Mouse (Mus musculus): ENCODE results near the gene Tia1. TPM values are rescaled to one million over a fixed set of nuclear protein-coding genes. Genes with fewer than 3 reads are reported as not detected.
A peak's percentile ranks its signal among the peaks of the same experiment; 100 is the strongest.

The Tia1 gene
- polyA plus RNA-seq, 1 experiment from 2014 or later, result 46.2 TPM

GRCm38 (mm10) chr6:86475462-86476167 lies 71.6 kb downstream of the Tia1 start:
- Histone ChIP-seq H3K4me2 (no peak overlapping the region), H3K36me3 (peaks cover 1% of the 10 kb centered on the region; the same call in 1 of the 2 replicates), H3K27me3 (replicated peaks) (no peaks in the 10 kb centered on the region), H3K4me3 (no peak overlapping the region), H3K9me3 (replicated peaks) (no peaks in the 10 kb centered on the region), H3K9ac (no peak overlapping the region), H3K4me1 (peaks cover 72% of the 10 kb centered on the region), H3K27ac (peak overlapping the region; percentile 50; the same call in 1 of the 2 replicates)
- no peak for ATAC-seq
- 69% methylated on average over 9 of the region's 9 CpGs for WGBS (ENCODE audit: insufficient replicate concordance)

GRCm38 (mm10) chr6:86476931-86477330 lies 72.9 kb downstream of the Tia1 start:
- H3K4me2 ChIP-seq, result no peak overlapping the region
- 65% methylated on average over 5 of the region's 5 CpGs for WGBS (ENCODE audit: insufficient replicate concordance)
- H3K9ac ChIP-seq, result no peak overlapping the region
- no peak for ATAC-seq
- H3K4me1 ChIP-seq, result peaks cover 66% of the 10 kb centered on the region
- H3K27me3 ChIP-seq (replicated peaks), result no peaks in the 10 kb centered on the region
- no peaks in the 10 kb centered on the region; the same call in 1 of the 2 replicates for H3K36me3 ChIP-seq
- H3K27ac ChIP-seq, result no peak overlapping the region
- H3K4me3 ChIP-seq, result no peak overlapping the region
- no peaks in the 10 kb centered on the region for H3K9me3 ChIP-seq (replicated peaks)

GRCm38 (mm10) chr6:86479311-86479710 lies 75.3 kb downstream of the Tia1 start:
- H3K27me3 ChIP-seq (replicated peaks), result no peaks in the 10 kb centered on the region
- no peak for ATAC-seq
- no peak overlapping the region for H3K4me3 ChIP-seq
- H3K9ac ChIP-seq, result no peak overlapping the region
- no peaks in the 10 kb centered on the region; the same call in 1 of the 2 replicates for H3K36me3 ChIP-seq
- H3K4me2 ChIP-seq, result no peak overlapping the region
- 57% methylated on average over 3 of the region's 3 CpGs for WGBS (ENCODE audit: insufficient replicate concordance)
- H3K27ac ChIP-seq, result no peak overlapping the region; the same call in 1 of the 2 replicates
- peaks cover 48% of the 10 kb centered on the region for H3K4me1 ChIP-seq
- no peaks in the 10 kb centered on the region for H3K9me3 ChIP-seq (replicated peaks)

- H3K27me3 ChIP-seq (replicated peaks), result no peaks in the 10 kb centered on the region
- no peaks in the 10 kb centered on the region; the same call in 1 of the 2 replicates for H3K36me3 ChIP-seq
- H3K4me1 ChIP-seq, result peaks cover 44% of the 10 kb centered on the region
- no peak for ATAC-seq
- no peak overlapping the region for H3K9ac ChIP-seq
- no peak overlapping the region for H3K4me2 ChIP-seq
- H3K9me3 ChIP-seq (replicated peaks), result no peaks in the 10 kb centered on the region
- H3K4me3 ChIP-seq, result no peak overlapping the region
- H3K27ac ChIP-seq, result peak overlapping the region; percentile 55
Observed at GRCm38 (mm10) chr6:86479816-86480188, 75.8 kb downstream of the Tia1 start.

- Histone ChIP-seq H3K4me3 (no peak overlapping the region), H3K27ac (peak overlapping the region; percentile 55), H3K4me2 (peak overlapping the region; percentile 44), H3K27me3 (replicated peaks) (no peaks in the 10 kb centered on the region), H3K4me1 (peaks cover 40% of the 10 kb centered on the region), H3K36me3 (no peaks in the 10 kb centered on the region), H3K9me3 (replicated peaks) (no peaks in the 10 kb centered on the region), H3K9ac (peak overlapping the region; percentile 56; the same call in 1 of the 2 replicates)
- WGBS (ENCODE audit: insufficient replicate concordance), result 31% methylated on average over 9 of the region's 9 CpGs
- ATAC-seq, result no peak
Observed at GRCm38 (mm10) chr6:86480189-86480831, 76.3 kb downstream of the Tia1 start.

GRCm38 (mm10) chr6:86481871-86482270 lies 77.9 kb downstream of the Tia1 start:
- Histone ChIP-seq H3K27ac (no peak overlapping the region), H3K9me3 (replicated peaks) (no peaks in the 10 kb centered on the region), H3K4me2 (no peak overlapping the region), H3K4me3 (no peak overlapping the region), H3K36me3 (no peaks in the 10 kb centered on the region), H3K27me3 (replicated peaks) (no peaks in the 10 kb centered on the region), H3K9ac (no peak overlapping the region), H3K4me1 (peaks cover 35% of the 10 kb centered on the region)
- 59% methylated on average over 5 of the region's 5 CpGs for WGBS (ENCODE audit: insufficient replicate concordance)
- ATAC-seq, result no peak

Other genes starting within 250 kb of the Tia1 start
- gene Tgfa, start 209.0 kb upstream of the Tia1 start, polyA plus RNA-seq (2016; fragmentation: Nextera tagmentation; extraction: Ambion mirVana), result 1.4 and 2.1 TPM in 2 replicates
- gene Fam136a, start 38.6 kb upstream of the Tia1 start, polyA plus RNA-seq (2016; fragmentation: Nextera tagmentation; extraction: Ambion mirVana), result 104 and 111 TPM in 2 replicates
- gene Snrpg, start 32.9 kb upstream of the Tia1 start, polyA plus RNA-seq (2016; fragmentation: Nextera tagmentation; extraction: Ambion mirVana), result 493 and 510 TPM in 2 replicates
- gene Pcyox1, start 7.1 kb upstream of the Tia1 start, polyA plus RNA-seq (2016; fragmentation: Nextera tagmentation; extraction: Ambion mirVana), result 41.5 and 45.9 TPM in 2 replicates
- not detected in 2 replicates for gene Gm44790, start 22.4 kb downstream of the Tia1 start, polyA plus RNA-seq (2016; fragmentation: Nextera tagmentation; extraction: Ambion mirVana)
- 17.9 and 18.8 TPM in 2 replicates for gene C87436, start 34.2 kb downstream of the Tia1 start, polyA plus RNA-seq (2016; fragmentation: Nextera tagmentation; extraction: Ambion mirVana)
- 465 and 466 TPM in 2 replicates for gene Pcbp1, start 122.1 kb downstream of the Tia1 start, polyA plus RNA-seq (2016; fragmentation: Nextera tagmentation; extraction: Ambion mirVana)
- gene Asprv1, start 223.9 kb downstream of the Tia1 start, polyA plus RNA-seq (2016; fragmentation: Nextera tagmentation; extraction: Ambion mirVana), result 0.13 TPM in 2 replicates